Mouse (Mus musculus) forebrain, embryonic 11.5 days (tissue): ENCODE measurements around the gene Oxct2b. TPM values are rescaled to one million over a fixed set of nuclear protein-coding genes. Genes with fewer than 3 reads are reported as not detected.
"Not testable (repeated sequence)": the region's sequence is repeated elsewhere in the genome, so short reads cannot be mapped to it uniquely, and the experiment has no call there.

Source experiments
- ATAC-seq: fragments of 200-750 bp; cut with Nextera tagmentation; replicated peaks from 2 replicates; pipeline ENCODE4 v1.8.0; 2017; ENCODE audit warnings: moderate TSS enrichment; ENCODE audit not compliant: low FRiP score
- DNase-seq: peaks from one replicate; pipeline ENCODE4 v3.0.0-alpha.2; 2017; ENCODE audit warnings: low spot score
- H3K27ac ChIP-seq: fragments of 300-500 bp; sonication (generic); 2 replicates; pipeline ENCODE4 v1.5.1; 2014; ENCODE audit warnings: low read depth, low read length
- H3K27me3 ChIP-seq: fragments of 300-500 bp; sonication (generic); 2 replicates; pipeline ENCODE4 v1.6.1; 2014; ENCODE audit warnings: mild to moderate bottlenecking, low read length, mixed read lengths; ENCODE audit not compliant: control insufficient read depth, insufficient read depth
- H3K36me3 ChIP-seq: fragments of 300-500 bp; sonication (generic); 2 replicates; pipeline ENCODE4 v1.6.1; 2014; ENCODE audit warnings: mild to moderate bottlenecking, low read length, moderate library complexity, mixed read lengths; ENCODE audit not compliant: control insufficient read depth, insufficient read depth
- H3K4me1 ChIP-seq: fragments of 300-500 bp; sonication (generic); replicated peaks from 2 replicates; pipeline ENCODE4 v1.6.1; 2014; ENCODE audit warnings: low read length, mixed read lengths; ENCODE audit not compliant: control insufficient read depth, insufficient read depth
- H3K4me2 ChIP-seq: fragments of 300-500 bp; sonication (generic); 2 replicates; pipeline ENCODE4 v1.6.1; 2014; ENCODE audit warnings: low read depth, mild to moderate bottlenecking, low read length, moderate library complexity, mixed read lengths; ENCODE audit not compliant: severe bottlenecking
- H3K4me3 ChIP-seq: fragments of 300-500 bp; sonication (generic); 2 replicates; pipeline ENCODE4 v1.5.1; 2014; ENCODE audit warnings: low read depth, low read length
- H3K9ac ChIP-seq: fragments of 300-500 bp; sonication (generic); 2 replicates; pipeline ENCODE4 v1.6.1; 2014; ENCODE audit warnings: low read length
- H3K9me3 ChIP-seq: fragments of 300-500 bp; sonication (generic); 2 replicates; pipeline ENCODE4 v1.6.1; 2016; ENCODE audit warnings: low read length, mixed read lengths; ENCODE audit not compliant: control insufficient read depth
- WGBS: fragments of 180-500 bp; shearing (Covaris S2); extraction: QIAGEN DNeasy Blood & Tissue Kit; methylation state at CpG from one replicate; pipeline ENCODE4 v1.1.7; 2014; 5-methylcytosine and 5-hydroxymethylcytosine counted together
- polyA plus RNA-seq: library from polyadenylated mRNA; unstranded; fragments of >200 nt; fragmentation: Nextera tagmentation; extraction: Ambion mirVana; gene quantifications from 2 replicates; pipeline ENCODE4 v1.2.1, GENCODE M21; 2014

Gene Oxct2b
- polyA plus RNA-seq, 1 experiment from 2014 or later, result not detected

DNA sequence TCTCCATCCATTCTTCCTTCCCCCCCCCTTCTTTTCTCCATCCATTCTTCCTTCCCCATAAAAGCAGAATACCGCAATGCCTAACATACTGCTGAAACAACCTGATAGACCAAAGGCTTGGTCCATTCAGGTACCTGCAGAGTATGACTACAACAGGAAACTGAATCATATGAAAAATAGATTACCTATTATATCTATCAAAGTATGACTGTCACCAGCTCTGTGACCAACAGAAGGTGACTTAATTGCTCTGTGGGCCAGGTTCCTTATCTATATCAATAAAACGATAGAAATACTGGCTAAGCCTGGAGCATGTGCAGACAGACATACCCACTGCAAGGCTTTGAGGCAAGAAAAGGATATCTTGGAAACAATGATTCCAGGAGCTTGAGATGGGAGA lies 39.4 kb downstream of the Oxct2b start:
- no peak overlapping the region for H3K27ac ChIP-seq
- no peaks in the 10 kb centered on the region for H3K4me1 ChIP-seq
- H3K4me2 ChIP-seq, result no peak overlapping the region
- H3K9me3 ChIP-seq, result no peaks in the 10 kb centered on the region
- peaks cover 2% of the 10 kb centered on the region; the same call in 1 of the 2 replicates for H3K27me3 ChIP-seq
- 63% methylated on average over 2 of the region's 2 CpGs for WGBS
- no peak overlapping the region for H3K4me3 ChIP-seq
- DNase-seq, result no peak
- no peak for ATAC-seq
- H3K36me3 ChIP-seq, result no peaks in the 10 kb centered on the region
- no peak overlapping the region for H3K9ac ChIP-seq

DNA sequence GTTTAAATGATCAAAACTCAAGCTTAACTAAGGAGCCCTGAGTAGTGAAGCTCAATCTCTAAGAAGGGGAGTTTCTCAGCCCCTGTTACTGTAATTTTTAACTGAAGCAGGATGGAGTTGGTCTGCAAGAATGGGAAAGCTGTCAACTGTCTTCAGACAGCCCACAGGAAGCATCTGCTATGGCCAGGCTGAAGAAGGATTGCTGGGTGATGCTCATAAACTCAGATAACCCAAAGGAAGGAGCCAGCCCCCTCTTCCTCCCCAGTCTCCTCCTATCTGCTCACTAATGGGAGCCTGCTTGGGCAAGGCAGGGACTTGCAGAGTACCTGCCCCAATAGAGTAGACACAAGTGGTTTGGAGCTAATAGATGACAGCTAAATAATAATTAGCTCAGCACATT lies 39.8 kb downstream of the Oxct2b start:
- no peak for ATAC-seq
- no peaks in the 10 kb centered on the region for H3K9me3 ChIP-seq
- H3K4me2 ChIP-seq, result no peak overlapping the region
- H3K4me1 ChIP-seq, result no peaks in the 10 kb centered on the region
- H3K27ac ChIP-seq, result no peak overlapping the region
- DNase-seq, result no peak
- H3K27me3 ChIP-seq, result peaks cover 2% of the 10 kb centered on the region; the same call in 1 of the 2 replicates
- no peak overlapping the region for H3K4me3 ChIP-seq
- H3K9ac ChIP-seq, result no peak overlapping the region
- H3K36me3 ChIP-seq, result no peaks in the 10 kb centered on the region

DNA sequence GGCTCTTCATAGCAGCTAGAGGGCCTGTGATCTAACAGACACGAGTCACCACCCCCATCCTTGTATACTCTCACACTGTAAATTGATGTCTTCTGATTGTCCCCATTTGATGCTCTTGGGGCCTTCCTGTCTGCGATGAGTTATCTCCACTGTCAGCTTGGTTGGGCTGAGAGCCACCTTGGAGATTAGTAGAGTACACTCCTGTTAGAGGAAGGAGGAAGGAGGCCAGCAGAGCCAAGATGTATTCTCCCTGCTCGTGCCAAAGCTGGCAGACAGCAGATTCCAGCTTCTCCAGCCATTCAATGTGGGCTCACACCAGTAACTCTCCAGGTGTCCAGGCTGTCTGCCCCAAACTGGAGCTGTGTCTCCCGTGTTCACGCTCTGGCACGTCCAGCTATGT lies 44.5 kb downstream of the Oxct2b start:
- no peak overlapping the region for H3K4me2 ChIP-seq
- no peaks in the 10 kb centered on the region for H3K9me3 ChIP-seq
- ATAC-seq, result no peak
- no peak for DNase-seq
- no peaks in the 10 kb centered on the region for H3K36me3 ChIP-seq
- WGBS, result 84% methylated on average over 6 of the region's 6 CpGs
- no peak overlapping the region for H3K4me3 ChIP-seq
- H3K27ac ChIP-seq, result no peak overlapping the region
- no peaks in the 10 kb centered on the region for H3K27me3 ChIP-seq
- H3K4me1 ChIP-seq, result no peaks in the 10 kb centered on the region
- no peak overlapping the region for H3K9ac ChIP-seq

DNA sequence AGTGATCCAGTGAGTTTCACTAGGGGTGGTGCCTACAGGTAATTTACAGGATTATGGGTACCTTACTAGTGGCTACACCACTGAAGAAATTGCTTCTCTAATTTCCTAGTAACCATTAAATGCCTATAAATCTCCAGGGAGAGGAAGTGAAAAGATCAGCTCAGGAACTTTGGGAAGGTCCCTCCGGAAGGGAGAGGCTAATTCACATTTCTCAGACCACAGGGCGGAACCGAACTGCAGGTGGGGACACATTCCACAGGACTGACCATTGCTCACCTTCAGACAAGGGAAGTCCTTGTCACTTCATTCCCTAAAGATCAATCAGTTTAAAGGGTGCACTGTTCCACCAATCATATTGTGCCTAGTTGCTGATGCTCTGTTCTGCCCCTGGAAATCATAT lies 45.2 kb downstream of the Oxct2b start:
- not testable (repeated sequence) for H3K9me3 ChIP-seq, H3K4me2 ChIP-seq, H3K4me1 ChIP-seq, H3K27ac ChIP-seq, H3K36me3 ChIP-seq, ATAC-seq, H3K9ac ChIP-seq, DNase-seq, H3K4me3 ChIP-seq, H3K27me3 ChIP-seq
- 93% methylated on average over 3 of the region's 3 CpGs for WGBS

DNA sequence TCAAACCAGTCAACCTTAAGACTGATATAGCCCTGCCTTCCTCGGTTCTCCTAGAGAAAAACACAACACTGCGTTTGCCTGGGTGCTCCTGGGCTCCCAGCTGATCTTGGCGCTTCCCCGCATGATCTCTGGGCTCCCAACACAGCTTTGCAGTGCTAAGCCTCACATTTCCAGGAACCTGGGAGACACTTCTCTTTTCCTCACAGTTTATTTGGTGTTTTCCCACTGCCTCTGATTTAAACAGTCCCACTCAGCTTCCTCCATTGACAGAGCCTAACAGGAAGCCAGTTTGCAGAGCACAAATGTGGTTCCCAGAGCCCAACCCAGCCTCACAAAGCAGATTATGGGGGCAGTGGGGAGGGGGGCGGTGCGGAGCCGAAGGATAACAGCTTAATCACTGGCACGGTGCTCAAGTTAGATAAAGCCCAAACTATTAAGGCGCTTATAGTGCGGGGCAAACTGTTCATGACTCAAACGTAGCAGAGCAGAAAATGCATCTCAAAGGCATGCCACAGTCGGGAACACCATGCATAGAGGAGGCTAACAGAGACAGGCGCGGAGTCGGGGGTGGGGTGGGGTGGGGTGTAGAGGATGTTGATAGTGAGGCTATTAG lies 46.3 kb downstream of the Oxct2b start:
- Histone ChIP-seq H3K9ac (no peak overlapping the region), H3K36me3 (no peaks in the 10 kb centered on the region), H3K4me3 (no peak overlapping the region), H3K9me3 (no peaks in the 10 kb centered on the region), H3K4me1 (no peaks in the 10 kb centered on the region), H3K27ac (no peak overlapping the region), H3K4me2 (peak overlapping the region; percentile 31), H3K27me3 (no peaks in the 10 kb centered on the region)
- 0 out of 2 replicates have a peak, but pooled peaks have one; percentile 39 for ATAC-seq
- WGBS, result 15% methylated on average over 15 of the region's 15 CpGs
- peak; percentile 53 for DNase-seq

DNA sequence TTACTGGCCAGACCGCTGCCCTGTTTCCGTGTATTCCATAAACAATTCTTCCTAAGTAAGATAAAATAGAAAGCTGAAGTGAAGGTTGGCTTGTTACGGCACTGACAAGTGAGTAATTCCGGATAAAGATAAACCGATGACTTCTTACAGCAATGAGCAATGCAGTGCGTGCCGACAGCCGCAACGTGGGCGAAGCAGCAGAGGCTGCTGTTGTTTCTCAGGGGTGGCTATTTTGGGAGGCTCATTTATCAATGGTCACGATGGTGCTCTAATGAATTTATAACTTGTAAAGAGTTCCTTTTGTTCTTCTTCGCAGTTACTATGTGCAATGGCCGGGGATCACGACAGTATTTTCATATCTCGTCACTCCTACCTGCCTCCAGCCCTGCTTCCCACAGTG lies 48.1 kb downstream of the Oxct2b start:
- DNase-seq, result no peak
- Histone ChIP-seq H3K36me3 (no peaks in the 10 kb centered on the region), H3K27ac (no peak overlapping the region), H3K4me2 (no peak overlapping the region), H3K9me3 (no peaks in the 10 kb centered on the region), H3K4me1 (no peaks in the 10 kb centered on the region), H3K27me3 (no peaks in the 10 kb centered on the region), H3K9ac (no peak overlapping the region), H3K4me3 (no peak overlapping the region)
- ATAC-seq, result no peak
- WGBS, result 90% methylated on average over 15 of the region's 15 CpGs

Other genes with a start within 250 kb of the Oxct2b start
- 69.4 and 73.9 TPM in 2 replicates for gene Cap1, start 230.2 kb upstream of the Oxct2b start, polyA plus RNA-seq
- gene Mfsd2a, start 155.1 kb upstream of the Oxct2b start, polyA plus RNA-seq, result 22.5 TPM in 2 replicates
- 66.8 and 69.5 TPM in 2 replicates for gene Mycl, start 120.6 kb upstream of the Oxct2b start, polyA plus RNA-seq
- 21.6 and 24.4 TPM in 2 replicates for gene Trit1, start 99.7 kb upstream of the Oxct2b start, polyA plus RNA-seq
- gene Bmp8b, start 11.1 kb upstream of the Oxct2b start, polyA plus RNA-seq, result 0.20 and 0.24 TPM in 2 replicates
- gene Ppie, start 23.7 kb downstream of the Oxct2b start, polyA plus RNA-seq, result 116 and 123 TPM in 2 replicates
- gene Hpcal4, start 67.0 kb downstream of the Oxct2b start, polyA plus RNA-seq, result 0.41 and 0.60 TPM in 2 replicates
- not detected in 2 replicates for gene Nt5c1a, start 85.2 kb downstream of the Oxct2b start, polyA plus RNA-seq
- 7.1 and 7.9 TPM in 2 replicates for gene Heyl, start 117.3 kb downstream of the Oxct2b start, polyA plus RNA-seq
- 46.6 and 47.0 TPM in 2 replicates for gene Pabpc4, start 146.1 kb downstream of the Oxct2b start, polyA plus RNA-seq
- gene Oxct2a, start 207.4 kb downstream of the Oxct2b start, polyA plus RNA-seq, result not detected in 2 replicates
- 0.13 and 0.23 TPM in 2 replicates for gene Bmp8a, start 227.0 kb downstream of the Oxct2b start, polyA plus RNA-seq